Mouse (Mus musculus): ENCODE data around the gene Uvssa. TPM values are rescaled to one million over a fixed set of nuclear protein-coding genes. Genes with fewer than 3 reads are reported as not detected.
"Not testable (repeated sequence)": the region's sequence is repeated elsewhere in the genome, so short reads cannot be mapped to it uniquely, and the experiment has no call there.

Gene Uvssa
- total RNA-seq (2021), result 1 to 10 TPM; 2.1 to 2.8 TPM
- long read RNA-seq, experiment 1, partial matches to known transcripts, result 0 of 1 reads
- long read RNA-seq, experiment 1, other reads (novel, unspliced or antisense), result 1 of 1 reads
- long read RNA-seq, experiment 2, partial matches to known transcripts, result 0 of 2 reads
- long read RNA-seq, experiment 2, other reads (novel, unspliced or antisense), result 2 of 2 reads

- peak; percentile 98 for DNase-seq
These were observed at the start of gene Uvssa for GRCm38 (mm10) chr5:33378302-33378854. Gene Uvssa (plus strand): TSS chr5:33378549.

GRCm38 (mm10) chr5:33334381-33335272 is 43.7 kb upstream of the Uvssa start:
- DNase-seq, result no peak

- peak; percentile 97 for DNase-seq
These were observed 42.9 kb upstream of the Uvssa start, which contains the start of gene Maea for GRCm38 (mm10) chr5:33335273-33335976. Gene Maea (plus strand): TSS chr5:33335509.

- DNase-seq, result peak; percentile 33
These were observed 42.4 kb upstream of the Uvssa start for GRCm38 (mm10) chr5:33335977-33336360.

GRCm38 (mm10) chr5:33337206-33337605 is 41.1 kb upstream of the Uvssa start:
- no peak for DNase-seq

- DNase-seq, result no peak
These were observed 37.2 kb upstream of the Uvssa start for GRCm38 (mm10) chr5:33341165-33341564.

- not testable (repeated sequence) for DNase-seq
These were observed 36.1 kb upstream of the Uvssa start for GRCm38 (mm10) chr5:33342248-33342647.

- DNase-seq, result no peak
These were observed 35.5 kb upstream of the Uvssa start for GRCm38 (mm10) chr5:33342821-33343220.

GRCm38 (mm10) chr5:33343571-33343970 is 34.8 kb upstream of the Uvssa start:
- no peak for DNase-seq

- DNase-seq, result no peak
These were observed 34.3 kb upstream of the Uvssa start for GRCm38 (mm10) chr5:33344070-33344469.

- DNase-seq, result no peak
These were observed 30.7 kb upstream of the Uvssa start for GRCm38 (mm10) chr5:33347620-33348019.

- DNase-seq, result no peak
These were observed 29.1 kb upstream of the Uvssa start for GRCm38 (mm10) chr5:33349205-33349604.

GRCm38 (mm10) chr5:33349706-33350105 is 28.6 kb upstream of the Uvssa start:
- no peak for DNase-seq

GRCm38 (mm10) chr5:33351556-33352272 is 26.6 kb upstream of the Uvssa start:
- DNase-seq, result no peak

- no peak for DNase-seq
These were observed 26.1 kb upstream of the Uvssa start for GRCm38 (mm10) chr5:33352273-33352645.

- DNase-seq, result no peak
These were observed 25.3 kb upstream of the Uvssa start for GRCm38 (mm10) chr5:33353011-33353410.

- DNase-seq, result no peak
These were observed 20.9 kb upstream of the Uvssa start for GRCm38 (mm10) chr5:33357494-33357893.

GRCm38 (mm10) chr5:33358467-33358866 is 19.9 kb upstream of the Uvssa start:
- no peak for DNase-seq

- no peak for DNase-seq
These were observed 15.1 kb upstream of the Uvssa start for GRCm38 (mm10) chr5:33363263-33363662.

GRCm38 (mm10) chr5:33368651-33369050 is 9.7 kb upstream of the Uvssa start:
- no peak for DNase-seq

- DNase-seq, result no peak
These were observed 7.2 kb upstream of the Uvssa start for GRCm38 (mm10) chr5:33371137-33371536.

GRCm38 (mm10) chr5:33371668-33372067 is 6.7 kb upstream of the Uvssa start:
- DNase-seq, result no peak

All from gastrocnemius, postnatal 25 days (tissue).